Mouse (Mus musculus): ENCODE results near the gene Diaph2. TPM values are rescaled to one million over a fixed set of nuclear protein-coding genes. Genes with fewer than 3 reads are reported as not detected.
A peak's percentile ranks its signal among the peaks of the same experiment; 100 is the strongest.

Gene Diaph2
- polyA plus RNA-seq (2015; fragmentation: Nextera tagmentation; extraction: Ambion mirVana): 4.6 TPM in 2 replicates

GRCm38 (mm10) chrX:129749571-129750061 lies at the start of gene Diaph2:
TSS of gene Diaph2 (plus strand) at chrX:129749742.
- H3K4me1 ChIP-seq: no peaks in the 10 kb centered on the region
- H3K4me2 ChIP-seq (replicated peaks): peak within 1 kb of the TSS; percentile 58
- H3K4me3 ChIP-seq: peak within 1 kb of the TSS; percentile 56
- H3K36me3 ChIP-seq: no peaks in the 10 kb centered on the region
- no peaks in the 10 kb centered on the region for H3K27me3 ChIP-seq
- H3K9ac ChIP-seq: peak within 1 kb of the TSS; percentile 67
- peak; percentile 89 for ATAC-seq (ENCODE audit: low FRiP score, low read depth)
- WGBS: 9% methylated on average over 29 of the region's 49 CpGs
- H3K27ac ChIP-seq: peak within 1 kb of the TSS; percentile 33; the same call in 1 of the 2 replicates
- no peaks in the 10 kb centered on the region for H3K9me3 ChIP-seq

- H3K36me3 ChIP-seq: no peaks in the 10 kb centered on the region
- H3K4me3 ChIP-seq: no peak overlapping the region
- no peak for ATAC-seq (ENCODE audit: low FRiP score, low read depth)
- H3K9me3 ChIP-seq: no peaks in the 10 kb centered on the region
- H3K4me2 ChIP-seq (replicated peaks): no peak overlapping the region
- no peak overlapping the region for H3K9ac ChIP-seq
- H3K27me3 ChIP-seq: no peaks in the 10 kb centered on the region
- WGBS: 51% methylated on average over 6 of the region's 6 CpGs
- H3K4me1 ChIP-seq: no peaks in the 10 kb centered on the region
- no peak overlapping the region for H3K27ac ChIP-seq
Measured at GRCm38 (mm10) chrX:129701634-129702312, 47.8 kb upstream of the Diaph2 start.

GRCm38 (mm10) chrX:129709656-129710055 lies 39.9 kb upstream of the Diaph2 start:
- Histone ChIP-seq H3K9me3 (no peaks in the 10 kb centered on the region), H3K4me2 (replicated peaks) (no peak overlapping the region), H3K36me3 (no peaks in the 10 kb centered on the region), H3K9ac (no peak overlapping the region), H3K4me3 (no peak overlapping the region), H3K27ac (no peak overlapping the region), H3K4me1 (no peaks in the 10 kb centered on the region), H3K27me3 (no peaks in the 10 kb centered on the region)
- ATAC-seq (ENCODE audit: low FRiP score, low read depth): no peak
- 84% methylated on average over 2 of the region's 2 CpGs for WGBS

GRCm38 (mm10) chrX:129728717-129729220 lies 20.8 kb upstream of the Diaph2 start:
- Histone ChIP-seq H3K36me3 (no peaks in the 10 kb centered on the region), H3K4me1 (no peaks in the 10 kb centered on the region), H3K27me3 (no peaks in the 10 kb centered on the region), H3K4me3 (no peak overlapping the region), H3K9ac (no peak overlapping the region), H3K27ac (no peak overlapping the region), H3K4me2 (replicated peaks) (no peak overlapping the region), H3K9me3 (no peaks in the 10 kb centered on the region)
- no peak for ATAC-seq (ENCODE audit: low FRiP score, low read depth)
- WGBS: 58% methylated on average over 2 of the region's 2 CpGs

GRCm38 (mm10) chrX:129736562-129736961 lies 13.0 kb upstream of the Diaph2 start:
- Histone ChIP-seq H3K4me1 (no peaks in the 10 kb centered on the region), H3K4me2 (replicated peaks) (no peak overlapping the region), H3K27me3 (no peaks in the 10 kb centered on the region), H3K4me3 (no peak overlapping the region), H3K36me3 (no peaks in the 10 kb centered on the region), H3K9ac (no peak overlapping the region), H3K27ac (no peak overlapping the region), H3K9me3 (no peaks in the 10 kb centered on the region)
- WGBS: 62% methylated on average over 1 of the region's 1 CpGs
- ATAC-seq (ENCODE audit: low FRiP score, low read depth): no peak

- no peak for ATAC-seq (ENCODE audit: low FRiP score, low read depth)
- no peaks in the 10 kb centered on the region for H3K9me3 ChIP-seq
Measured at GRCm38 (mm10) chrX:129739226-129739625, 10.3 kb upstream of the Diaph2 start.

GRCm38 (mm10) chrX:129742981-129743380 lies 6.6 kb upstream of the Diaph2 start:
- Histone ChIP-seq H3K27ac (no peak overlapping the region), H3K9ac (no peak overlapping the region), H3K4me1 (no peaks in the 10 kb centered on the region), H3K36me3 (no peaks in the 10 kb centered on the region), H3K27me3 (no peaks in the 10 kb centered on the region), H3K9me3 (no peaks in the 10 kb centered on the region), H3K4me3 (no peak overlapping the region), H3K4me2 (replicated peaks) (no peak overlapping the region)
- no peak for ATAC-seq (ENCODE audit: low FRiP score, low read depth)
- WGBS: 85% methylated on average over 3 of the region's 3 CpGs

More at GRCm38 (mm10) chrX:129739226-129739625, 10.3 kb upstream of the Diaph2 start:
- Histone ChIP-seq H3K36me3 (no peaks in the 10 kb centered on the region), H3K4me1 (no peaks in the 10 kb centered on the region), H3K27ac (no peak overlapping the region), H3K27me3 (no peaks in the 10 kb centered on the region), H3K4me2 (replicated peaks) (no peak overlapping the region), H3K9ac (no peak overlapping the region), H3K4me3 (no peak overlapping the region)

GRCm38 (mm10) chrX:129745976-129746375 lies 3.6 kb upstream of the Diaph2 start:
- H3K4me1 ChIP-seq: no peaks in the 10 kb centered on the region
- 62% methylated on average over 3 of the region's 3 CpGs for WGBS
- no peak for ATAC-seq (ENCODE audit: low FRiP score, low read depth)
- no peaks in the 10 kb centered on the region for H3K27me3 ChIP-seq
- H3K9me3 ChIP-seq: no peaks in the 10 kb centered on the region
- H3K4me3 ChIP-seq: no peak overlapping the region
- no peak overlapping the region for H3K27ac ChIP-seq
- H3K4me2 ChIP-seq (replicated peaks): no peak overlapping the region
- no peaks in the 10 kb centered on the region for H3K36me3 ChIP-seq
- no peak overlapping the region for H3K9ac ChIP-seq

GRCm38 (mm10) chrX:129749102-129749501 lies 440 bp upstream of the Diaph2 start:
- H3K36me3 ChIP-seq: no peaks in the 10 kb centered on the region
- no peaks in the 10 kb centered on the region for H3K27me3 ChIP-seq
- H3K4me3 ChIP-seq: peak overlapping the region; percentile 56
- no peaks in the 10 kb centered on the region for H3K4me1 ChIP-seq
- peak overlapping the region; percentile 67; the same call in 1 of the 2 replicates for H3K9ac ChIP-seq
- no peak for ATAC-seq (ENCODE audit: low FRiP score, low read depth)
- WGBS: 0% methylated on average over 1 of the region's 1 CpGs
- H3K9me3 ChIP-seq: no peaks in the 10 kb centered on the region
- peak overlapping the region; percentile 58 for H3K4me2 ChIP-seq (replicated peaks)
- no peak overlapping the region for H3K27ac ChIP-seq

GRCm38 (mm10) chrX:129750094-129750569 lies 590 bp downstream of the Diaph2 start:
- peak overlapping the region; percentile 58 for H3K4me2 ChIP-seq (replicated peaks)
- 18% methylated on average over 27 of the region's 31 CpGs for WGBS
- peak; percentile 68 for ATAC-seq (ENCODE audit: low FRiP score, low read depth)
- H3K4me3 ChIP-seq: peak overlapping the region; percentile 56
- peak overlapping the region; percentile 33; the same call in 1 of the 2 replicates for H3K27ac ChIP-seq
- peak overlapping the region; percentile 67 for H3K9ac ChIP-seq
- H3K27me3 ChIP-seq: no peaks in the 10 kb centered on the region
- no peaks in the 10 kb centered on the region for H3K4me1 ChIP-seq
- H3K36me3 ChIP-seq: no peaks in the 10 kb centered on the region
- no peaks in the 10 kb centered on the region for H3K9me3 ChIP-seq

- no peaks in the 10 kb centered on the region for H3K27me3 ChIP-seq
- no peaks in the 10 kb centered on the region for H3K9me3 ChIP-seq
- peak; percentile 28; the same call in 1 of the 2 replicates for ATAC-seq (ENCODE audit: low FRiP score, low read depth)
- H3K36me3 ChIP-seq: no peaks in the 10 kb centered on the region
- no peaks in the 10 kb centered on the region for H3K4me1 ChIP-seq
- H3K27ac ChIP-seq: no peak overlapping the region
- H3K4me3 ChIP-seq: peak overlapping the region; percentile 56
- peak overlapping the region; percentile 58 for H3K4me2 ChIP-seq (replicated peaks)
- WGBS: 13% methylated on average over 6 of the region's 6 CpGs
- peak overlapping the region; percentile 67 for H3K9ac ChIP-seq
Measured at GRCm38 (mm10) chrX:129750606-129751005, 1.1 kb downstream of the Diaph2 start.

- H3K4me1 ChIP-seq: no peaks in the 10 kb centered on the region
- H3K27ac ChIP-seq: no peak overlapping the region
- H3K9me3 ChIP-seq: no peaks in the 10 kb centered on the region
- H3K9ac ChIP-seq: no peak overlapping the region
- H3K27me3 ChIP-seq: no peaks in the 10 kb centered on the region
- no peaks in the 10 kb centered on the region for H3K36me3 ChIP-seq
- ATAC-seq (ENCODE audit: low FRiP score, low read depth): no peak
- no peak overlapping the region for H3K4me3 ChIP-seq
- H3K4me2 ChIP-seq (replicated peaks): no peak overlapping the region
Measured at GRCm38 (mm10) chrX:129756606-129757005, 7.1 kb downstream of the Diaph2 start.

Data from limb, embryonic 13.5 days (tissue).